In the genomic region with DNA sequence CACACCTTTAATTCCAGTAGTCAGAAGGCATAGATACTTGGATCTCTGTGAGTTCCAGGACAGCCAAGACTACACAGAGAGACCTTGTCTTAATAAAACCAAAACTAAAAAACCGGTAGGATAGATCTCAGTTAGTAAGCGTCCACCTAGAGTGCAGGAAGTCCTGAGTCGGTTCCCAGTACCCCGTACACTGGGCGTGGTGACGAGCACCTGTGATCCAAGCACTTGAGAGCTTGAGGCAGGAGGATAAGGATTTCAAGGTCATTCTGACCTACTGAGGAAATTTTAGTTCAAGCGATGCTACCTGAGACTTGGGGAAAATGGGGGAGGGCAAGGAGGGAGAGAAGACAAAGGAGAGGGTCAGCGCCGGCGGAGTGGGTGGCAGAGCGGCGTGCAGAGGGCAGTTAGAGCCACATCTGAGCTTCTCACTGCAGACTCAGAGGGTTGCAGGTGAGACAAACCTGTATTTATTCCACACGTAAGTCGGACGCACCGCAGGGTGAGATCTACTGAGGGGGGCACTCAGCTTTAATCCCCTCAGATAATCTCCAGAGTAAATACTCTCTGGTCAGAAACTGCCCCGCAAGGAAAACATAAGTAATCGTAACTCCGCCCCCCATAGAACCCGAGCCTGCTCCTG, we compare ENCODE assay signal across 9 mouse cellular contexts. TPM values are rescaled to one million over a fixed set of nuclear protein-coding genes. Genes with fewer than 3 reads are reported as not detected.
DNase-seq lines count a peak whose midpoint lies in the region; ATAC-seq lines count a peak whose summit lies in the region.
"Had no signal": no experiment of that assay in that cellular context is flagged by ENCODE, and none has a peak within 500 bp of the region (broad histone marks: within the 10 kb centered on the region; RNA-seq: fewer than 3 reads in every experiment).

No protein-coding gene starts in this region.

- peak overlapping the region; percentile 68 for H3K4me2 ChIP-seq in kidney, embryonic 14.5 days (replicated peaks; ENCODE audit: low read depth, low read length)
- H3K4me2 ChIP-seq in hindbrain, embryonic 14.5 days (replicated peaks), result peak overlapping the region; percentile 47
- H3K4me2 ChIP-seq in midbrain, embryonic 14.5 days (ENCODE audit: low read length), result peak overlapping the region; percentile 58

- no peaks in the 10 kb centered on the region for H3K9me3 ChIP-seq in kidney, embryonic 14.5 days (ENCODE audit: control insufficient read depth, low read length)
- no peaks in the 10 kb centered on the region for H3K9me3 ChIP-seq in hindbrain, embryonic 14.5 days (ENCODE audit: control insufficient read depth, low read length)
- peaks cover 3% of the 10 kb centered on the region; the same call in 1 of the 2 replicates for H3K9me3 ChIP-seq in midbrain, embryonic 14.5 days (ENCODE audit: control insufficient read depth, low read length)

- H3K4me3 ChIP-seq in kidney, embryonic 14.5 days (ENCODE audit: low read length), result peak overlapping the region; percentile 25
- H3K4me3 ChIP-seq in brown adipose tissue, adult 24 weeks (ENCODE audit: insufficient read depth, low read depth, low read length), result peak overlapping the region; percentile 60
- H3K4me3 ChIP-seq in hindbrain, embryonic 14.5 days (replicated peaks; ENCODE audit: low read length), result peak overlapping the region; percentile 26
- peak overlapping the region; percentile 27 for H3K4me3 ChIP-seq in midbrain, embryonic 14.5 days (replicated peaks; ENCODE audit: low read depth, low read length)

- H3K27me3 ChIP-seq in kidney, embryonic 14.5 days (ENCODE audit: control insufficient read depth, insufficient read depth, low read length), result peaks cover 5% of the 10 kb centered on the region; the same call in 1 of the 2 replicates
- peaks cover 13% of the 10 kb centered on the region for H3K27me3 ChIP-seq in hindbrain, embryonic 14.5 days (ENCODE audit: control insufficient read depth, insufficient read depth, low read length)
- no peaks in the 10 kb centered on the region for H3K27me3 ChIP-seq in midbrain, embryonic 14.5 days (ENCODE audit: control insufficient read depth, insufficient read depth, low read length)
- H3K27me3 ChIP-seq: Patski had no signal

- H3K27ac ChIP-seq in kidney, embryonic 14.5 days (ENCODE audit: low read depth, low read length), result no peak overlapping the region
- no peak overlapping the region for H3K27ac ChIP-seq in brown adipose tissue, adult 24 weeks (replicated peaks; ENCODE audit: low read depth, low read length)
- no peak overlapping the region for H3K27ac ChIP-seq in hindbrain, embryonic 14.5 days
- H3K27ac ChIP-seq in midbrain, embryonic 14.5 days (replicated peaks; ENCODE audit: low read depth, low read length), result no peak overlapping the region

- 0 out of 2 replicates have a peak overlapping the region, but pooled peaks have one; percentile 1 for H3K9ac ChIP-seq in kidney, embryonic 14.5 days (ENCODE audit: low read depth, low read length)
- H3K9ac ChIP-seq in hindbrain, embryonic 14.5 days, result peak overlapping the region; percentile 32
- peak overlapping the region; percentile 42 for H3K9ac ChIP-seq in midbrain, embryonic 14.5 days (replicated peaks; ENCODE audit: low read length)

- H3K36me3 ChIP-seq in kidney, embryonic 14.5 days (ENCODE audit: control insufficient read depth, insufficient read depth, low read length), result no peaks in the 10 kb centered on the region
- H3K36me3 ChIP-seq in hindbrain, embryonic 14.5 days (replicated peaks; ENCODE audit: control insufficient read depth, insufficient read depth), result no peaks in the 10 kb centered on the region
- H3K36me3 ChIP-seq in midbrain, embryonic 14.5 days (ENCODE audit: control insufficient read depth, insufficient read depth, low read length), result no peaks in the 10 kb centered on the region

- ATAC-seq in kidney, embryonic 14.5 days (ENCODE audit: low FRiP score, low TSS enrichment), result no peak
- no peak for ATAC-seq in hindbrain, embryonic 14.5 days (ENCODE audit: low FRiP score)
- ATAC-seq in midbrain, embryonic 14.5 days (ENCODE audit: low FRiP score, low TSS enrichment), result no peak
- no peak for ATAC-seq in inflammation-experienced regulatory T-cells, adult 6 months
- ATAC-seq: Patski had no signal

- no peak for DNase-seq in kidney, postnatal 14 days
- no peak for DNase-seq in hindbrain, embryonic 14.5 days (ENCODE audit: low spot score)
- DNase-seq in midbrain, embryonic 14.5 days, result no peak
- DNase-seq in embryo, embryonic 11 days, result no peak
- DNase-seq in layer of hippocampus, adult 11-12 months (ENCODE audit: low spot score), result no peak

- H3K4me1 ChIP-seq in kidney, embryonic 14.5 days (ENCODE audit: control insufficient read depth, insufficient read depth, low read length), result no peaks in the 10 kb centered on the region
- no peaks in the 10 kb centered on the region for H3K4me1 ChIP-seq in brown adipose tissue, adult 24 weeks (ENCODE audit: control insufficient read depth, insufficient read depth, insufficient read length, low read length)
- H3K4me1 ChIP-seq in hindbrain, embryonic 14.5 days (replicated peaks; ENCODE audit: control insufficient read depth, insufficient read depth, low read length), result 0 out of 2 replicates have a peak, but pooled peaks cover 5% of the 10 kb centered on the region
- peaks cover 3% of the 10 kb centered on the region; the same call in 1 of the 2 replicates for H3K4me1 ChIP-seq in midbrain, embryonic 14.5 days (ENCODE audit: control insufficient read depth, insufficient read depth, low read length)

- 3% methylated on average over 20 of the region's 20 CpGs for WGBS in kidney, embryonic 14.5 days
- 7% methylated on average over 20 of the region's 20 CpGs for WGBS in hindbrain, embryonic 14.5 days
- 5% methylated on average over 20 of the region's 20 CpGs for WGBS in midbrain, embryonic 14.5 days

RNA-seq across cellular contexts. Expression of a gene that starts 8.8 kb away (rescaled TPM):
- 12.0 and 20.2 TPM in 2 replicates for polyA plus RNA-seq in kidney, embryonic 14.5 days (2014; fragmentation: Nextera tagmentation; extraction: Ambion mirVana)
- 102 and 114 TPM in 2 replicates for polyA plus RNA-seq in brown adipose tissue, adult 24 weeks (2012; ENCODE audit: insufficient read depth, insufficient read length, missing spikeins)
- polyA plus RNA-seq in hindbrain, embryonic 14.5 days (2014; fragmentation: Nextera tagmentation; extraction: Ambion mirVana), result 26.0 and 26.6 TPM in 2 replicates
- 28.7 and 29.0 TPM in 2 replicates for polyA plus RNA-seq in midbrain, embryonic 14.5 days (2014; fragmentation: Nextera tagmentation; extraction: Ambion mirVana)
- 1 to 10 TPM; 1.8 to 2.0 (median 2.0) TPM for polyA plus RNA-seq in inflammation-experienced regulatory T-cells, adult 6 months (2017; shearing (Covaris generic))
